Mouse (Mus musculus) intestine, embryonic 14.5 days (tissue): ENCODE measurements around the gene Naxd. TPM values are rescaled to one million over a fixed set of nuclear protein-coding genes. Genes with fewer than 3 reads are reported as not detected.

Source experiments
- ATAC-seq: fragments of 200-750 bp; cut with Nextera tagmentation; replicated peaks from 2 replicates; pipeline ENCODE4 v1.8.0; 2017; ENCODE audit warnings: low read depth, moderate number of reproducible peaks, moderate TSS enrichment, moderate library complexity; ENCODE audit not compliant: low FRiP score, low TSS enrichment
- DNase-seq: peaks from one replicate; pipeline ENCODE4 v3.0.0-alpha.2; 2018; ENCODE audit warnings: low spot score
- H3K27ac ChIP-seq: fragments of 300-500 bp; sonication (generic); 2 replicates; pipeline ENCODE4 v1.5.1; 2014; ENCODE audit warnings: low read depth, mild to moderate bottlenecking, control low read depth
- H3K27me3 ChIP-seq: fragments of 300-500 bp; sonication (generic); replicated peaks from 2 replicates; pipeline ENCODE4 v1.6.1; 2014; ENCODE audit warnings: low read length, control low read depth; ENCODE audit not compliant: control insufficient read depth, insufficient read depth
- H3K36me3 ChIP-seq: fragments of 300-500 bp; sonication (generic); 2 replicates; pipeline ENCODE4 v1.6.1; 2014; ENCODE audit warnings: low read length, control low read depth; ENCODE audit not compliant: control insufficient read depth, insufficient read depth
- H3K4me1 ChIP-seq: fragments of 300-500 bp; sonication (generic); replicated peaks from 2 replicates; pipeline ENCODE4 v1.6.1; 2014; ENCODE audit warnings: low read length, control low read depth, mixed read lengths; ENCODE audit not compliant: control insufficient read depth, insufficient read depth
- H3K4me2 ChIP-seq: fragments of 300-500 bp; sonication (generic); 2 replicates; pipeline ENCODE4 v1.6.1; 2014; ENCODE audit warnings: low read length
- H3K4me3 ChIP-seq: fragments of 300-500 bp; sonication (generic); 2 replicates; pipeline ENCODE4 v1.5.1; 2014; ENCODE audit warnings: low read depth, low read length, control low read depth, mixed read lengths
- H3K9ac ChIP-seq: fragments of 300-500 bp; sonication (generic); 2 replicates; pipeline ENCODE4 v1.6.1; 2014; ENCODE audit warnings: mild to moderate bottlenecking, low read length
- H3K9me3 ChIP-seq: fragments of 300-500 bp; sonication (generic); 2 replicates; pipeline ENCODE4 v1.6.1; 2016; ENCODE audit warnings: low read length, control low read depth; ENCODE audit not compliant: control insufficient read depth
- WGBS: fragments of 180-500 bp; shearing (Covaris S2); extraction: QIAGEN DNeasy Blood & Tissue Kit; methylation state at CpG from one replicate; pipeline ENCODE4 v1.1.7; 2014; 5-methylcytosine and 5-hydroxymethylcytosine counted together
- polyA plus RNA-seq: library from polyadenylated mRNA; unstranded; fragments of >200 nt; fragmentation: Nextera tagmentation; extraction: Ambion mirVana; gene quantifications from 2 replicates; pipeline ENCODE4 v1.2.1, GENCODE M21; 2014

The Naxd gene
- polyA plus RNA-seq, 1 experiment from 2014 or later: 109 TPM

- H3K4me1 ChIP-seq: peaks cover 21% of the 10 kb centered on the region
- no peak overlapping the region for H3K9ac ChIP-seq
- DNase-seq (peak; percentile 63), ATAC-seq (no peak)
- peak overlapping the region; percentile 61 for H3K4me3 ChIP-seq
- H3K27ac ChIP-seq: no peak overlapping the region
- 7% methylated on average over 9 of the region's 9 CpGs for WGBS
- H3K4me2 ChIP-seq: peak overlapping the region; percentile 88
- no peaks in the 10 kb centered on the region for H3K36me3 ChIP-seq
- peaks cover 41% of the 10 kb centered on the region for H3K27me3 ChIP-seq
- no peaks in the 10 kb centered on the region for H3K9me3 ChIP-seq
These were observed 20.1 kb upstream of the Naxd start for GRCm38 (mm10) chr8:11477178-11477553.

GRCm38 (mm10) chr8:11477811-11478761 lies 19.2 kb upstream of the Naxd start, which contains the start of gene Rab20:
Rab20 (minus strand) TSS chr8:11478710.
- Histone ChIP-seq H3K27ac (no peak within 1 kb of the TSS), H3K9ac (peak within 1 kb of the TSS; percentile 39), H3K4me1 (peaks cover 21% of the 10 kb centered on the region), H3K36me3 (no peaks in the 10 kb centered on the region), H3K4me3 (peak within 1 kb of the TSS; percentile 61), H3K4me2 (peak within 1 kb of the TSS; percentile 88), H3K9me3 (no peaks in the 10 kb centered on the region), H3K27me3 (peaks cover 41% of the 10 kb centered on the region)
- ATAC-seq: peak; percentile 76
- DNase-seq: peak; percentile 87
- under 1% methylated on average over 68 of the region's 69 CpGs for WGBS

- no peak overlapping the region for H3K9ac ChIP-seq
These were observed 18.3 kb upstream of the Naxd start for GRCm38 (mm10) chr8:11478807-11479527.

GRCm38 (mm10) chr8:11479591-11479990 lies 17.7 kb upstream of the Naxd start:
- peaks cover 41% of the 10 kb centered on the region for H3K27me3 ChIP-seq
- no peak overlapping the region for H3K4me3 ChIP-seq
- H3K4me1 ChIP-seq: peaks cover 21% of the 10 kb centered on the region
- DNase-seq (no peak), ATAC-seq (no peak)
- WGBS: 14% methylated on average over 14 of the region's 14 CpGs
- H3K36me3 ChIP-seq: no peaks in the 10 kb centered on the region
- H3K9me3 ChIP-seq: no peaks in the 10 kb centered on the region
- no peak overlapping the region for H3K27ac ChIP-seq
- no peak overlapping the region for H3K9ac ChIP-seq
- H3K4me2 ChIP-seq: no peak overlapping the region

More at GRCm38 (mm10) chr8:11478807-11479527, 18.3 kb upstream of the Naxd start:
- Histone ChIP-seq H3K36me3 (no peaks in the 10 kb centered on the region), H3K9me3 (no peaks in the 10 kb centered on the region), H3K4me2 (peak overlapping the region; percentile 88), H3K4me1 (peaks cover 21% of the 10 kb centered on the region), H3K27ac (no peak overlapping the region), H3K4me3 (peak overlapping the region; percentile 61), H3K27me3 (peaks cover 41% of the 10 kb centered on the region)
- 6% methylated on average over 23 of the region's 23 CpGs for WGBS
- ATAC-seq (0 out of 2 replicates have a peak, but pooled peaks have one; percentile 13), DNase-seq (peak; percentile 67)

GRCm38 (mm10) chr8:11481876-11482275 lies 15.4 kb upstream of the Naxd start:
- Histone ChIP-seq H3K4me3 (no peak overlapping the region), H3K27me3 (peaks cover 25% of the 10 kb centered on the region), H3K9me3 (no peaks in the 10 kb centered on the region), H3K36me3 (no peaks in the 10 kb centered on the region), H3K4me1 (peaks cover 10% of the 10 kb centered on the region), H3K4me2 (no peak overlapping the region), H3K9ac (no peak overlapping the region), H3K27ac (no peak overlapping the region)
- WGBS: 74% methylated on average over 3 of the region's 3 CpGs
- ATAC-seq: no peak
- DNase-seq: no peak

GRCm38 (mm10) chr8:11482537-11482936 lies 14.8 kb upstream of the Naxd start:
- peaks cover 5% of the 10 kb centered on the region; the same call in 1 of the 2 replicates for H3K4me1 ChIP-seq
- ATAC-seq (no peak), DNase-seq (no peak)
- H3K36me3 ChIP-seq: no peaks in the 10 kb centered on the region
- WGBS: 58% methylated on average over 3 of the region's 3 CpGs
- peaks cover 20% of the 10 kb centered on the region for H3K27me3 ChIP-seq
- no peak overlapping the region for H3K27ac ChIP-seq
- H3K4me2 ChIP-seq: no peak overlapping the region
- no peak overlapping the region for H3K9ac ChIP-seq
- H3K9me3 ChIP-seq: no peaks in the 10 kb centered on the region
- no peak overlapping the region for H3K4me3 ChIP-seq

- ATAC-seq: no peak
- WGBS: 20% methylated on average over 7 of the region's 7 CpGs
- H3K4me1 ChIP-seq: no peaks in the 10 kb centered on the region
- H3K4me3 ChIP-seq: no peak overlapping the region
- H3K27me3 ChIP-seq: 0 out of 2 replicates have a peak, but pooled peaks cover 4% of the 10 kb centered on the region
- no peak overlapping the region for H3K27ac ChIP-seq
- H3K36me3 ChIP-seq: no peaks in the 10 kb centered on the region
- no peaks in the 10 kb centered on the region for H3K9me3 ChIP-seq
- peak; percentile 90 for DNase-seq
- H3K9ac ChIP-seq: no peak overlapping the region
- H3K4me2 ChIP-seq: no peak overlapping the region
These were observed 11.2 kb upstream of the Naxd start for GRCm38 (mm10) chr8:11486142-11486541.

GRCm38 (mm10) chr8:11487229-11487628 lies 10.1 kb upstream of the Naxd start:
- DNase-seq (no peak), ATAC-seq (no peak)
- 74% methylated on average over 4 of the region's 4 CpGs for WGBS

More at GRCm38 (mm10) chr8:11487229-11487628, 10.1 kb upstream of the Naxd start:
- no peaks in the 10 kb centered on the region for H3K9me3 ChIP-seq
- no peaks in the 10 kb centered on the region for H3K36me3 ChIP-seq
- no peaks in the 10 kb centered on the region for H3K4me1 ChIP-seq
- H3K27ac ChIP-seq: no peak overlapping the region
- H3K4me3 ChIP-seq: no peak overlapping the region
- no peak overlapping the region for H3K9ac ChIP-seq
- H3K4me2 ChIP-seq: no peak overlapping the region
- H3K27me3 ChIP-seq: 0 out of 2 replicates have a peak, but pooled peaks cover 4% of the 10 kb centered on the region
